Comparison of ENCODE assay signal across 8 mouse cellular contexts in genomic region chr4:95871216-95871881, GRCm38 (mm10).
A peak's percentile ranks its signal among the peaks of the same experiment; 100 is the strongest.
DNase-seq lines count a peak whose midpoint lies in the region; ATAC-seq and TF ChIP-seq lines count a peak whose summit lies in the region.

No protein-coding gene starts in this region.

- no peak; the same call in 1 of the 2 replicates for ATAC-seq in intestine, embryonic 14.5 days (replicated peaks; ENCODE audit: low FRiP score, low TSS enrichment, low read depth)
- peak; percentile 42; the same call in 1 of the 2 replicates for ATAC-seq in midbrain, postnatal 0 days (ENCODE audit: low FRiP score)

- no peaks in the 10 kb centered on the region for H3K36me3 ChIP-seq in E14TG2a.4 (ENCODE audit: insufficient read depth, low read length)
- no peaks in the 10 kb centered on the region for H3K36me3 ChIP-seq in intestine, embryonic 14.5 days (ENCODE audit: control insufficient read depth, insufficient read depth, low read length)
- H3K36me3 ChIP-seq in midbrain, postnatal 0 days (ENCODE audit: insufficient read depth, low read length): no peaks in the 10 kb centered on the region

- WGBS in intestine, embryonic 14.5 days: 18% methylated on average over 6 of the region's 6 CpGs
- 33% methylated on average over 6 of the region's 6 CpGs for WGBS in midbrain, postnatal 0 days

- no peak overlapping the region for H3K27ac ChIP-seq in intestine, embryonic 14.5 days (ENCODE audit: low read depth)
- no peak overlapping the region for H3K27ac ChIP-seq in midbrain, postnatal 0 days (ENCODE audit: low read depth, low read length)

- intact Hi-C loops in left cerebral cortex, postnatal 25 days (cut with DNase I): loop anchor here (1.0 kb wide), 2 partner anchors 818 to 863 kb away; no protein-coding TSS in a partner anchor

- H3K9ac ChIP-seq in intestine, embryonic 14.5 days (ENCODE audit: low read length): no peak overlapping the region
- H3K9ac ChIP-seq in midbrain, postnatal 0 days (replicated peaks; ENCODE audit: low read length, poor library complexity, severe bottlenecking): no peak overlapping the region

- peak; percentile 92 for TF ChIP-seq CTCF in E14TG2a.4 (conservative IDR thresholded peaks at IDR 0.05; ENCODE audit: low read length)
- peak; percentile 95 for TF ChIP-seq CTCF in midbrain, postnatal 0 days (IDR thresholded peaks at IDR 0.05)

- no peaks in the 10 kb centered on the region for H3K27me3 ChIP-seq in E14TG2a.4 (ENCODE audit: insufficient read depth, low read length)
- no peaks in the 10 kb centered on the region for H3K27me3 ChIP-seq in intestine, embryonic 14.5 days (replicated peaks; ENCODE audit: control insufficient read depth, insufficient read depth, low read length)
- no peaks in the 10 kb centered on the region for H3K27me3 ChIP-seq in midbrain, postnatal 0 days (ENCODE audit: insufficient read depth, low read length)

- H3K9me3 ChIP-seq in E14TG2a.4 (ENCODE audit: low read length): no peaks in the 10 kb centered on the region
- no peaks in the 10 kb centered on the region for H3K9me3 ChIP-seq in intestine, embryonic 14.5 days (ENCODE audit: control insufficient read depth, low read length)
- H3K9me3 ChIP-seq in midbrain, postnatal 0 days (ENCODE audit: low read length): no peaks in the 10 kb centered on the region

- H3K4me3 ChIP-seq in E14TG2a.4 (replicated peaks; ENCODE audit: low read length): no peak overlapping the region
- no peak overlapping the region for H3K4me3 ChIP-seq in intestine, embryonic 14.5 days (ENCODE audit: low read depth, low read length)
- no peak overlapping the region for H3K4me3 ChIP-seq in midbrain, postnatal 0 days (ENCODE audit: low read depth, low read length)

- H3K4me1 ChIP-seq in E14TG2a.4 (replicated peaks; ENCODE audit: low read depth, low read length): no peaks in the 10 kb centered on the region
- H3K4me1 ChIP-seq in intestine, embryonic 14.5 days (replicated peaks; ENCODE audit: control insufficient read depth, insufficient read depth, low read length): no peaks in the 10 kb centered on the region; the same call in 1 of the 2 replicates
- H3K4me1 ChIP-seq in midbrain, postnatal 0 days (ENCODE audit: insufficient read depth, low read length): no peaks in the 10 kb centered on the region

- H3K4me2 ChIP-seq in intestine, embryonic 14.5 days (ENCODE audit: low read length): no peak overlapping the region
- no peak overlapping the region for H3K4me2 ChIP-seq in midbrain, postnatal 0 days (ENCODE audit: low read depth, low read length, poor library complexity, severe bottlenecking)

- peak; percentile 79 for DNase-seq in 3T3-L1 (ENCODE audit: low read depth, low spot score)
- peak; percentile 60 for DNase-seq in cerebellum, adult 9-10 months
- peak; percentile 56 to 82 for DNase-seq in frontal cortex, postnatal 36 days (ENCODE audit: low spot score in 2 of 2)
- DNase-seq in intestine, embryonic 14.5 days (ENCODE audit: low spot score): peak; percentile 75
- peak; percentile 70 to 75 for DNase-seq in left cerebral cortex, postnatal 25 days (ENCODE audit: low spot score in 2 of 2)
- peak; percentile 71 for DNase-seq in midbrain, postnatal 0 days (ENCODE audit: low spot score)
- DNase-seq in urinary bladder, postnatal 36 days (ENCODE audit: low spot score in 2 of 2): peak; percentile 38 to 44
